Mouse (Mus musculus) brain, adult 2 months (tissue): ENCODE measurements around the gene H2-Oa.
"Not testable (repeated sequence)": the region's sequence is repeated elsewhere in the genome, so short reads cannot be mapped to it uniquely, and the experiment has no call there.

Source experiments
- DNase-seq: peaks from one replicate; pipeline ENCODE4 v3.0.0; 2011; ENCODE audit warnings: low read depth, low spot score

The H2-Oa gene

DNA sequence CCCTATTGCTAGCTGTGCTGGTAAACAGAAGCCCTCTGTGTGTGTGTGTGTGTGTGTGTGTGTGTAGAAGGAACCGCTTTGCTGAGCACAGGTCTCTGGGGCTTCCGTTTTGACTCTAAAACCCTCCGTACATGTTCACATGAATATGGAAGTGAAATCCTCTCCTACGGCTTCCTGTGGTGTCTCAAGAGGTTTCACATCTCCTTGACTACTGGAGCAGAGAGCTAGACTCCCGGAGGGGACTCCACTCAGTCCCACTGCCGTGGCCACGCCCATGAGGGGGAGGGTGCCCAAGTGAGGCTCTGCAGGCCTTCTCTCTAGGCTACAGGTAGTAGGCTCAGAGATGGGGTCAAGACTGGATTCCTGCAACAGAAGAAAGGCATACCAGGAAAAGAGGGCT is 50.9 kb downstream of the H2-Oa start, which contains the start of gene H2-DMb2:
TSS of gene H2-DMb2 (plus strand) at position 275 of the 400 bp plus-strand sequence.
- DNase-seq, result peak; percentile 63

DNA sequence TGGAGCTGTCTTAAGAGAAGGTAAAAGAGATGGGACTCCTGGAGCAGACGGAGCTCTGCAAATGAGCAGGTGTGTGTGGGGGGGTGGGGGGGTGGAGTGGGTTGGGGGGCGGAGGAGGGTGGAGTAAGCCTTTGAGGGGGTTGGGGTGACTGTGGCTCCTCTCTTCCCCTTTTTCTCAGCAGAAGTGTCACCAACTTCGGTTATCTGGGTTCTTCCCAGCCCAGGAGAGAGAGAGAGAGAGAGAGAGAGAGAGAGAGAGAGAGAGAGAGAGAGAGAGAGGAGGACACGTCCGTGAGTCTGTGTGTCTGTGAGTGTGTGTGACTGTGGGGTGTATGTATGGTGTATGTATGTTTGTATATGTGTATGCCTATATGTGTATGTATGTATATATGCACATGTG is 51.3 kb downstream of the H2-Oa start:
- no peak for DNase-seq

GRCm38 (mm10) chr17:34144221-34144620 is 52.1 kb downstream of the H2-Oa start:
- DNase-seq, result not testable (repeated sequence)
